Mouse (Mus musculus): ENCODE data around the gene Acot8. TPM values are rescaled to one million over a fixed set of nuclear protein-coding genes. Genes with fewer than 3 reads are reported as not detected.

Gene Acot8
- total RNA-seq, 2 experiments from 2014 or later, result 10.4 to 13.0 TPM

DNA sequence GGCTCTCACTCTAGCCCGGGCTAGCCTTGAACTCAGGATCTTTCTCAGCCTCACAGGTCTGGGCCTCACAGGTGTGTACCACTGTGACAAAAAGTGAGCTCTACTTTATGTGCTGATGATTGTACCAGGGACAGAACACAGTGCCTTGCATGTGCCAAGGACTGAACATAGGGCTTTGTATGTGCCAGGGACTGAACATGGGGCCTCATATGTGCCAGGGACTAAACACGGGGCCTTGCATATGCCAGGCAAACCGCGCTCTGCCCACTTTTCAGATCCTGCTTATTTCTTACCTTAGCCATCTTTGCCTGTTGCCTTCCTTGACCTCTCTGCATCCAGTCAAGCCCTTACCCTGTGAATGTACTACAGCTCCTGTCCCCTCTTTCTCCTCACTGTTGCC is 42.7 kb downstream of the Acot8 start:
- intact Hi-C loops (cut with DNase I), result no loop called here
- no peak for DNase-seq

DNA sequence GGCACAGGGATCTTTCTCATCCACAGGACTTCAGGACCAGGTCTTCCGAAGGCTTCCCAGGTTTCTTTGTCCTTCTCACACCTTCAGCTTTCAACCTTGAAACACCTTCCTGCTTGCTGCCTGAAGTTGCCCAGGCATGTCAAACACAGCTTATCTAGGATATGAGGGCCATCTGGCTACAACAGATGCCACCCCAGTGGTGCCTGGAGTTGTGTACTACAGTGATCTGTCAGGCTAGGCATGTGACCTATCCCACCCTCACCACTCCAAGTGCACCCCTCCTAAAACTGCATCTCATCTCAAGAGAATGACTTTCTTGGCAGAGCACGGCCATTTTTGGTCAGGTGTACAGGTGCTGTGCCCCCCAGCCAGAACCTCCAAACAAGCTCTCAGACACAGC is 43.2 kb downstream of the Acot8 start:
- DNase-seq, result no peak
- intact Hi-C loops (cut with DNase I), result no loop called here

DNA sequence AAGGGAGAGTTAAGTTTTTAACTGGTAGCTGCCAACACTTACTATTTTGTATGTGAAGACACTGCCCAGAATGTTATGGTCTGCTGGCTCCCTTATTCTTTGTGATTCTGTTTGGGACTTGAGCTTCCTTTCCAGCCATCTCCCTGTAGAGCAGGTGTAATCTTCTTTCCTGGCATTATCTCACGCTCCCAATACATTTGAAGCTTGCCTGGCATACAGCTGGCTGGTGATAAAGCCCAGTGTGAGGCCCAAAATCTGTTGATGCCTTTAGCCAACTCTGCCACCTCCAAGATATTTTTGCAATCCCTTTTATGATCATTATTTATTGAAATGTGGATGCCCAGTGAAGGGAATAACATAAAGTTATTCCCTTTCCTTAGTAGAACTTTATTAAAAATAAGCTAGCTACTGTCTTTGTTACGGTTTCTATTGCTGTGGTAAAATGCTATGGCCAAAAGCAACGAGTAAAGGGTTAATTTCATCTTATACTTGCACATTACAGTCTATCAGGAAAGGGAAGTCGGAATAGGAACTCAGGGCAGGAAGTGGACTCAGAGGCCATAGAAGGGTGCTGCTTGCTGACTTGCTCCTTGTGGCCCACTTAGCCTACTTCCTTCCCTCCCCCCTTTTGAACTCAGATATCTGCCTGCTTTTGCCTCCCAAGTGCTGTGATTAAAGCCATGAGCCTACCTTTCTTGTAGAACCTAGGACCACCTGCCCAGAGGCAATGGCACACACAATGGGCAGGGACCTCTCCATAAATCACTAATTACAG is 44.4 kb downstream of the Acot8 start:
- DNase-seq, result no peak
- intact Hi-C loops (cut with DNase I), result no loop called here

DNA sequence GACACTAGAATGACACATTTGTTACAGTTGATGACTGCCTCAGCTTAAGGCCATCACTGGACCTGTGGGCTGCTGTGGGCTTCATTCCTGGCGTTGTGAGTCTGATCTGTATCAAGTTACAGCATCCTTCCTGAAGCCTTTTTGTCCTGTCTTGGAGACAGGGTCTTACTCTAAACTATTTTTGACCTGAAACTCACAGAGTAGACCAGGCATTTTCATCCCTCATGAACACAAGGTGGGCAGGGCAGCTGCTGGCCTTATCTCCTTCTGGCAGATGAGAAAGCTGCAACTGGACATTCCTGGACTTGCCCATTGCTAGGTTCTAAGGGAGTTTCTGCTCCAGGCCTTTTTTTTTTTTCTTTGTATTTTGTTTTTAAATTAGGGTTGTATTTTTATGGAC is 46.0 kb downstream of the Acot8 start:
- no peak for DNase-seq
- intact Hi-C loops (cut with DNase I), result no loop called here

DNA sequence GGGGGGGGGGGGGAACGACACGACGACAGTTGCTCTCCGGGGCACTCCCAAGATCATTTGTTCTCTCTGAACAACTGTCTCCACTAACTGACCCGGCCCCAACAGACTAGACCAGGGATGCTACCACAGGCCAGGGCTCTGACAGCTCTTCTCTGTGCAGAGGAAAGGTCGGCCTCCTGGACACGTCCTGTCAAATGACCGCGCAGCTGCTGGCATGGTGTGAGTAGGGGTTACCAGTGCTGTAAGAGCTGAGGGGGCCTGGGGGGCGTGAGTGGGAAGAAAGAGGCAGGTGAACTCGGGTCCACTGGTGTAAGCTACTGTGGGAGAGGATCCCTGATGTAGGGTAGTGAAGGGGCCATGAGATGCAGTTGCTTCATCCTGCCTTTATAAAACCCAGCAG is 46.8 kb downstream of the Acot8 start:
- no peak for DNase-seq
- intact Hi-C loops (cut with DNase I), result no loop called here

DNA sequence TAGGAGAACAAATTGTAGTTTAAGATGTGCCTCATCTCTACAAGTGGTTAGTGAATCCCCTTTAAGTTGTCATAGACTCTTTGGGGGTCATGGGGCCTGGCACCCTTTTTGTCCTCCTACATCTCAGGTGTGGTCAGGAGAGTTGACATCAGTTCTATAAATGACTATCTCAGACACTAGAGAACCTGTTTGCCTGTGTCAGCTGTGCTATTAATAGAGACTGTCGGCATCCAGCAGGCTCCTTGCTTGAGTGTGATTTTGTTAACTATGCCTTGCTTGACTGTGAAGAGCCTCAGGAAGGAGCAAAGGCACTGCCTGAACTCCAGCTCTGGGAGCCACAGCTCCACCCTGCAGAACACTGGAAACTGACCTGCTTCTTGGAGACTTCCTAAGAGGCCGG is 49.9 kb downstream of the Acot8 start:
- no peak for DNase-seq
- intact Hi-C loops (cut with DNase I), result no loop called here

DNA sequence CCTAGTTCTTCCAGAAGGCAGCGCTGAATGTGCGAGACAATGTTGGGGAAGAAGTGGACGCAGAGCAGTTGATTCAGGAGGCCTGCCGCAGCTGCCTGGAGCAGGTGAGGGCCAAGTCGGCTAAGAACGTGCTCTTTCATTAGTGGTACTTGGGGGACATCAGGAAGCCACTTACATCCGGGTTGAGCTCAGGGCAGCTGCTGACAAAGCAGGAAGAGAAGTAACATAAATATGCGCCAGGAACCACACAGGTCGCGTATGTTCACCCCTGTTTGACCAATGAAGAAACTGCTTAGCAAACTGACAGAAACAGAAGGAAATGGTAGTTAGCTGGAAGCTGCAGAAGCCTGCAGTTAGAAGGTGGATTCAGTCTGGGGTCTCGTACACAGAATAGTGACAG is 50.6 kb downstream of the Acot8 start:
- intact Hi-C loops (cut with DNase I), result no loop called here
- no peak for DNase-seq

DNA sequence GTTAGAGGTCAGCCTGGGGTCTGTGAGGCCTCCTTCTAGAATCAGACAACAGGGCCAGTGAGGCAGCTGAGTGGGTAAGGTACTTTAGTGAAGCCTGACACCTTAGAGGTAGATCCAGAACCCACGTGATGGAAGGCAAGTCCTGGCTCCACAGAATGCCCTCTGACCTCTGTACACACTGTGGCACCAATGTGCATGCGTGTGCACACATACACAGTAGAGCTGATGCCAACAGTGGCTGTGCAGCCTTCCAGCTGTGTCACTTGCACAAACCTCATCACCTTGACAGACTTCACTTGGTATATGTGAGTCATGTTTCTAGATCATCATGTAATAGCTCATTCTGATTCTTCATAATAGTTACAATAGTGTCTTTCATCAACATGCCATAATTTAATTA is 52.2 kb downstream of the Acot8 start:
- DNase-seq, result no peak
- intact Hi-C loops (cut with DNase I), result no loop called here

DNA sequence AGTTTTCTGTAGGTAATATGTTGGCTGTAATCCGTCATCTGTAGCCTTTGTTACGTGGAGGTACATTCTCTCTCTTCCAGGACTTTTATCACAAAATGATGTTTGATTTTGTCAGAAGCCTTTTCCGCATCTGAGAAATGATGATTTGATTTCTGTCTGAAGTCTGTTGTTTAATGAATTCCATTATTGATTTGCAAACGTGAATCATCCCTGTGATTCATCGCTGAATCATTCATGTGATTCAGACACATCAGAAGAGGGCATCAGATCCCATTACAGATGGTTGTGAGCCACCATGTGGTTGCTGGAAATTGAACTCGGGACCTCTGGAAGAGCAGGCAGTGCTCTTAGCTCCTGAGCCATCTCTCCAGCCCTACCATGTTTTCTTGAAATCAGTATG is 55.7 kb downstream of the Acot8 start:
- intact Hi-C loops (cut with DNase I), result no loop called here
- DNase-seq, result no peak

DNA sequence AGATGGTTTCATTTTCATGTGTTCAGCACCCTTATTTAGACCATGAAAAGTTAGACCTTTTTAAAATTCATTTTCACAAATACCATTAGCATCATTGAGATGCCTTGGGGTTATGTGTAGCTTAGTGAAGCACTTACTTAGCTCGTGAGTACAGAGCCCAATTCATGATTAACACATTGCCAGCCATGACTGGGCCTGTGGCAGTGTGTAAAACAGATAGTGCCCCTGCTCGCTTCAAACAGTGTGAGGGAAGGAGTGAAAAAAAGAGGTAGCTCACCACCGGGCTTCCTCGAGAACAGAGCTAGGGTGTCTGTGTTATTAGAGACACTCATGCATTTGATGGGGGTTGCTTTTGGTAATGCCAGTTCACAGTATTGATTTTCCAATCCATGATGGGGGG is 56.5 kb downstream of the Acot8 start:
- intact Hi-C loops (cut with DNase I), result no loop called here
- no peak for DNase-seq

DNA sequence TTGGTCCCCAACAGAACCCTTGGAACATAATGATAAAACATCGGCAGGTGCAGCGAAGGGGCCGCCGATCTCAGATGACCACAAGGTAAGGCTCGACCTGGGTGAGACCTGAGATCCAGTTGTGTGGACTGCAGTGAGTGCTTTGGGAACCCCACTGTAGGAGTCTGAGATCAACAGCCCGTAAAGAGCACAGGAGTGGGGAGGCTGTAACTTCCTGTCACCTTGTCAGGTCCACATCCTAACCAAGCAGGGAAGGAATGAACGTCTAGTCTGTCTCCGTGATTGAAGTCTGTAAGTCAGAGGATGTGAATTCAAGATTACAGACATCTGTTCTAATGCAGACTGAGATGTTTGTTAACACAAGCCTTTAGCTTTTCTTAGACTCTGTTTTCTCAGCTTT is 58.0 kb downstream of the Acot8 start:
- DNase-seq, result no peak
- intact Hi-C loops (cut with DNase I), result loop anchor here (1.0 kb wide), 1 partner anchor 21 kb away; no protein-coding TSS in a partner anchor

DNA sequence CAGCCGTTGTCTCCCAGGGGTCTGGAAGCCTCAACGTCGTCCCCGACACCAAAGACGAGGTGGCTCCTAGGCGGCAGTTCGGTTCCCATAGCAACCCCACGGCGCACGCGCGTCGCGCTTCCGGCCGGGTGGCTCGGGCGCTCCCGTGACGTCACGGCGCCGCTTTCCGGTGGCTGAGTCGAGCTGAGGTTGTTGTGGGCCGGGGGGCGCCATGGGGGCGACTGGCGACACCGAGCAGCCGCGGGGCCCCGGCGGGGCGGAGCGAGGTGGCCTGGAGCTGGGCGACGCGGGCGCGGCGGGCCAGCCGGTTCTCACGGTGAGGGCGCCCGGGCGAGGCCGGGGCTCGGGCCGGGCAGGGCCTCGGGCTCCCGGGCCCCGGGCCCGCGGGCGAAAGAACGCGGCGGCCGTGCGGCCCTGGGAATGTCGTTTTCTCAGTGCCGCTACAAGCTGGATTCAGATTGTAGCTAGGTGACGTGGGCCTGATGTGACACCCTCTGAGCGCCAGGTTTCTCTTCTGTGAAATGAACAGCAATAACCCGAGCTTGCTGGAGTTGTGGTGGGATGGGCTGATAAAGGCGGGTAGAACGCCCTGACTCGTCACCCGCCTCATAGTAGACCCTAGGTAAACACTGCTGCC is 58.7 kb downstream of the Acot8 start, which contains the start of the genes Wfdc3 and Dnttip1:
TSS of gene Wfdc3 (minus strand) at position 89 of the 637 bp plus-strand sequence.
TSS of gene Dnttip1 (plus strand) at position 141 of the 637 bp plus-strand sequence.
- peak; percentile 94 to 95 for DNase-seq
- intact Hi-C loops (cut with DNase I), result loop anchor here (1.0 kb wide), 1 partner anchor 21 kb away; no protein-coding TSS in a partner anchor

DNA sequence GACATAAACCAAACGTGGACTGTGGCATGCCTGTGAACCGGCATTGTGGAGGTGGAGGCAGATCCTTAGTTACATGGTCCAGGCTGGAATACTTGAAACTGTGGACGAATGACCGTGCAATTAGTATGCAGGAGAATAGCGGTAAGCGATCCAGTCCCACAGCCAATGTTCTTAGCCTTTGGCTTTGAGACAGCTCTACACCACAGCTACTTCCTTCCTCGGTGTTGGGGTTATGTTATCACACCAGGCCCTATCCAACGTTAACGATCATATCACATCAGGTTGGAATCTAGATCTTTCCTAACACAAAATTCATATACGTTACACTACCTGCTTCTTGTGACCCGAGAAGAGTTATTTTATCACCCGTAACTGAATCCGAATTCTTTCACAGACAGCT is 59.7 kb downstream of the Acot8 start:
- intact Hi-C loops (cut with DNase I), result no loop called here
- no peak for DNase-seq

Other genes starting within 250 kb of the Acot8 start
- gene Wfdc2, start 242.5 kb downstream of the Acot8 start, total RNA-seq (2021), result 1 to 10 TPM; 1.0 to 1.2 TPM
- gene Spint3, start 231.4 kb downstream of the Acot8 start, total RNA-seq (2021), result not detected
- under 1 TPM in 1 of 2 experiments, not detected in 1; 0.53 TPM for gene Wfdc6a, start 219.4 kb downstream of the Acot8 start, total RNA-seq (2021)
- gene Eppin, start 211.3 kb downstream of the Acot8 start, total RNA-seq (2021), result not detected
- gene Wfdc6b, start 191.4 kb downstream of the Acot8 start, total RNA-seq (2021), result not detected
- gene Wfdc8, start 191.3 kb downstream of the Acot8 start, total RNA-seq (2021), result not detected
- not detected for gene Wfdc16, start 166.1 kb downstream of the Acot8 start, total RNA-seq (2021)
- gene Wfdc10, start 148.8 kb downstream of the Acot8 start, total RNA-seq (2021), result not detected
- not detected for gene Wfdc9, start 148.3 kb downstream of the Acot8 start, total RNA-seq (2021)
- not detected for gene Wfdc11, start 130.8 kb downstream of the Acot8 start, total RNA-seq (2021)
- not detected for gene Wfdc13, start 119.8 kb downstream of the Acot8 start, total RNA-seq (2021)
- gene Spint4, start 106.4 kb downstream of the Acot8 start, total RNA-seq (2021), result not detected
- gene Spint5, start 89.6 kb downstream of the Acot8 start, total RNA-seq (2021), result not detected
- gene Wfdc3, start 59.0 kb downstream of the Acot8 start, total RNA-seq (2021), result not detected
- gene Dnttip1, start 58.9 kb downstream of the Acot8 start, total RNA-seq (2021), result 10 to 100 TPM; 22.8 to 29.3 TPM
- 1 to 10 TPM; 2.5 to 3.1 TPM for gene Ube2c, start 35.0 kb downstream of the Acot8 start, total RNA-seq (2021)
- not detected for gene Tnnc2, start 24.9 kb downstream of the Acot8 start, total RNA-seq (2021)
- 10 to 100 TPM; 23.4 to 29.0 TPM for gene Snx21, start 19.1 kb downstream of the Acot8 start, total RNA-seq (2021)
- 1 to 10 TPM; 2.5 to 2.7 TPM for gene Zswim3, start 216 bp upstream of the Acot8 start, total RNA-seq (2021)
- gene Zswim1, start 17.8 kb upstream of the Acot8 start, total RNA-seq (2021), result 1 to 10 TPM; 4.2 to 4.5 TPM
- gene Spata25, start 23.7 kb upstream of the Acot8 start, total RNA-seq (2021), result under 1 TPM; 0.46 to 0.78 TPM
- 100 to 1,000 TPM; 103 to 106 TPM for gene Ctsa, start 28.0 kb upstream of the Acot8 start, total RNA-seq (2021)
- gene Neurl2, start 28.6 kb upstream of the Acot8 start, total RNA-seq (2021), result 10 to 100 TPM; 46.2 to 51.4 TPM
- gene Pltp, start 52.8 kb upstream of the Acot8 start, total RNA-seq (2021), result 10 to 100 TPM; 40.3 to 46.3 TPM
- gene Pcif1, start 74.4 kb upstream of the Acot8 start, total RNA-seq (2021), result 10 to 100 TPM; 34.1 to 34.5 TPM
- 10 to 100 TPM in 1 of 2 experiments, 1 to 10 TPM in 1; 8.5 to 10.0 TPM for gene Zfp335, start 106.9 kb upstream of the Acot8 start, total RNA-seq (2021)
- under 1 TPM; 0.87 to 0.97 TPM for gene Mmp9, start 135.9 kb upstream of the Acot8 start, total RNA-seq (2021)
- under 1 TPM; 0.33 to 0.87 TPM for gene Slc12a5, start 155.9 kb upstream of the Acot8 start, total RNA-seq (2021)
- gene Ncoa5, start 230.0 kb upstream of the Acot8 start, total RNA-seq (2021), result 10 to 100 TPM; 17.7 to 18.3 TPM